Comparison of ENCODE assay signal across 9 mouse cellular contexts in the genomic region with DNA sequence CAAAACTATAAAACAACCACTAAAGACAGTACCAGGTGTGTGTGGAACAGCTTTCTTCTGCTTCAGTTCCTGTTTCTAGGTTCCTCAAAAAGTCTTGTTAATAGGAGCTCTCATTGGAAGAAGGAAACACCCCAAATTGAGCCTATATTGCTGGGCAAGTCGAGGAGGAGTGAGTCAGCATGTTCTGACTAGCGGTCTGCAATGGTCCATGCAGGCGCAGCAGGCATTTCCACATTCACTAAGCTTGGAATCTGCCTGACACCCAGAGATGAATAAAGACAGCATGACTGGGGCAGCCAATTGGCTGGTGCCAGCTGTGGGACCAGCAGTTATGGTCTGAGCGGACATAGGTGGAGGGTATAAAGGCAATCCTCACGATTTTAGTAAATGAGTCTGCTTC. TPM values are rescaled to one million over a fixed set of nuclear protein-coding genes. Genes with fewer than 3 reads are reported as not detected.
DNase-seq lines count a peak whose midpoint lies in the region; ATAC-seq and TF ChIP-seq lines count a peak whose summit lies in the region.
"Had no signal": no experiment of that assay in that cellular context is flagged by ENCODE, and none has a peak within 500 bp of the region (broad histone marks: within the 10 kb centered on the region; RNA-seq: fewer than 3 reads in every experiment).

No protein-coding gene starts in this region.

- H3K79me2 ChIP-seq in MEL (ENCODE audit: control insufficient read depth, insufficient read depth, low read length, poor library complexity) = no peaks in the 10 kb centered on the region

- no peaks in the 10 kb centered on the region for H3K9me3 ChIP-seq in MEL (replicated peaks; ENCODE audit: insufficient read depth, low read length)
- H3K9me3 ChIP-seq in heart, postnatal 0 days (replicated peaks; ENCODE audit: control insufficient read depth, low read length) = no peaks in the 10 kb centered on the region

- peak overlapping the region; percentile 42 for H3K4me2 ChIP-seq in heart, postnatal 0 days (ENCODE audit: low read depth, low read length)

- no peak for TF ChIP-seq POLR2A in MEL (IDR thresholded peaks at IDR 0.05; ENCODE audit: control insufficient read depth in 1 of 2, insufficient read depth in 1 of 2, low read depth in 1 of 2, low read length in 2 of 2, poor library complexity in 1 of 2)

- peak overlapping the region; percentile 48; the same call in 1 of the 2 replicates for H3K27ac ChIP-seq in MEL (ENCODE audit: control insufficient read depth, low read depth, low read length)
- no peak overlapping the region for H3K27ac ChIP-seq in heart, postnatal 0 days (ENCODE audit: low read depth)

- H3K4me3 ChIP-seq in MEL (ENCODE audit: control insufficient read depth in 1 of 2, insufficient read depth in 1 of 2, low read depth in 2 of 2, low read length in 2 of 2) = peak overlapping the region; percentile 33 to 37; a peak in 3 of 4 replicates
- H3K4me3 ChIP-seq in heart, postnatal 0 days (ENCODE audit: low read depth, low read length) = no peak overlapping the region
- H3K4me3 ChIP-seq: myocyte had no signal

- no peak for ATAC-seq in heart, postnatal 0 days (ENCODE audit: insufficient read depth, low read depth)
- ATAC-seq: forebrain, postnatal 0 days had no signal

- peaks cover 0 to 17% of the 10 kb centered on the region in 2 experiments; a peak in 2 of 4 replicates for H3K36me3 ChIP-seq in MEL (ENCODE audit: control insufficient read depth in 1 of 2, insufficient read depth in 2 of 2, low read length in 2 of 2)
- H3K36me3 ChIP-seq in heart, postnatal 0 days (replicated peaks; ENCODE audit: control insufficient read depth, insufficient read depth, low read length) = no peaks in the 10 kb centered on the region

- no peak for TF ChIP-seq CTCF in MEL (IDR thresholded peaks at IDR 0.05 in 2 of 3, conservative IDR thresholded peaks at IDR 0.05 in 1 of 3; ENCODE audit: control insufficient read depth in 1 of 3, insufficient read depth in 1 of 3, low read depth in 2 of 3, low read length in 3 of 3, poor library complexity in 1 of 3, severe bottlenecking in 1 of 3)
- no peak for TF ChIP-seq CTCF in heart, postnatal 0 days (IDR thresholded peaks at IDR 0.05; ENCODE audit: low read depth)

- peak in 1 of 2 experiments; percentile 53; a peak in 2 of 4 replicates for TF ChIP-seq EP300 in MEL (IDR thresholded peaks at IDR 0.05; ENCODE audit: low read depth in 1 of 2, low read length in 2 of 2)
- TF ChIP-seq EP300 in heart, postnatal 0 days (IDR thresholded peaks at IDR 0.05; ENCODE audit: low read depth) = no peak

- TF ChIP-seq RAD21 in MEL (IDR thresholded peaks at IDR 0.05; ENCODE audit: low read depth, low read length) = no peak

- H3K9ac ChIP-seq in MEL (ENCODE audit: control insufficient read depth, low read depth, low read length, poor library complexity, severe bottlenecking) = peak overlapping the region; percentile 35
- no peak overlapping the region for H3K9ac ChIP-seq in heart, postnatal 0 days (replicated peaks; ENCODE audit: low read depth, low read length)
- H3K9ac ChIP-seq: forebrain, postnatal 0 days had no signal

- no peaks in the 10 kb centered on the region; a peak in 1 of 4 replicates for H3K27me3 ChIP-seq in MEL (ENCODE audit: control insufficient read depth in 1 of 2, insufficient read depth in 2 of 2, low read length in 2 of 2)
- H3K27me3 ChIP-seq in heart, postnatal 0 days (ENCODE audit: control insufficient read depth, insufficient read depth, low read length) = no peaks in the 10 kb centered on the region

- peak; percentile 14 for DNase-seq in kidney, adult 9 months
- DNase-seq in kidney, postnatal 10 days = no peak
- DNase-seq in MEL (ENCODE audit: low read depth, low spot score) = peak; percentile 87
- DNase-seq in heart, postnatal 0 days (ENCODE audit: low spot score) = no peak
- peak; percentile 14 for DNase-seq in naive thymus-derived CD4-positive, alpha-beta T cell, adult 2 months (ENCODE audit: low read depth)
- DNase-seq in embryo, embryonic 10 days (ENCODE audit: low spot score) = no peak
- DNase-seq in ovary, postnatal 10 days (ENCODE audit: low spot score) = no peak
- DNase-seq: forebrain, postnatal 0 days had no signal

- peaks cover 9 to 16% of the 10 kb centered on the region in 2 experiments for H3K4me1 ChIP-seq in MEL (ENCODE audit: control insufficient read depth in 1 of 2, insufficient read depth in 2 of 2, low read length in 2 of 2)
- no peaks in the 10 kb centered on the region for H3K4me1 ChIP-seq in heart, postnatal 0 days (ENCODE audit: control insufficient read depth, insufficient read depth)

- WGBS in heart, postnatal 0 days = 66% methylated on average over 5 of the region's 5 CpGs

TF ChIP-seq in MEL, 35 proteins besides CTCF, POLR2A, EP300 and RAD21:
- TF ChIP-seq MEF2A (IDR thresholded peaks at IDR 0.05; ENCODE audit: extremely low read depth, insufficient replicate concordance, low read depth, low read length, poor library complexity, severe bottlenecking) = no peak
- TF ChIP-seq SIN3A (IDR thresholded peaks at IDR 0.05; ENCODE audit: low read length) = 0 out of 2 replicates have a peak, but pooled peaks have one; percentile 28
- no peak for TF ChIP-seq MAZ (IDR thresholded peaks at IDR 0.05; ENCODE audit: low read depth, low read length)
- no peak for TF ChIP-seq TBP (IDR thresholded peaks at IDR 0.05; ENCODE audit: low read depth, low read length)
- no peak for TF ChIP-seq JUND (IDR thresholded peaks at IDR 0.05; ENCODE audit: low read depth, low read length)
- TF ChIP-seq ZMIZ1 (IDR thresholded peaks at IDR 0.05; ENCODE audit: low read depth, low read length) = no peak
- no peak for TF ChIP-seq MYC (IDR thresholded peaks at IDR 0.05; ENCODE audit: low read depth, low read length)
- TF ChIP-seq ETS1 (IDR thresholded peaks at IDR 0.05; ENCODE audit: low read depth, low read length) = 0 out of 2 replicates have a peak, but pooled peaks have one; percentile 30
- TF ChIP-seq E2F4 (IDR thresholded peaks at IDR 0.05; ENCODE audit: borderline replicate concordance, low read depth, low read length) = no peak
- no peak for TF ChIP-seq POLR2AphosphoS2 (IDR thresholded peaks at IDR 0.05; ENCODE audit: low read length)
- TF ChIP-seq MXI1 (IDR thresholded peaks at IDR 0.05; ENCODE audit: low read depth, low read length) = no peak
- TF ChIP-seq GABPA (IDR thresholded peaks at IDR 0.05; ENCODE audit: low read depth, low read length) = 0 out of 2 replicates have a peak, but pooled peaks have one; percentile 64
- TF ChIP-seq ZKSCAN1 (IDR thresholded peaks at IDR 0.05; ENCODE audit: low read depth, low read length) = no peak
- 0 out of 2 replicates have a peak, but pooled peaks have one; percentile 32 for TF ChIP-seq MAX (IDR thresholded peaks at IDR 0.05; ENCODE audit: low read length)
- no peak for TF ChIP-seq MAFK (IDR thresholded peaks at IDR 0.05; ENCODE audit: borderline replicate concordance, low read depth, low read length)
- TF ChIP-seq CHD1 (IDR thresholded peaks at IDR 0.05; ENCODE audit: low read depth, low read length) = no peak
- TF ChIP-seq KAT2A (conservative IDR thresholded peaks at IDR 0.05; ENCODE audit: low read depth, low read length) = no peak
- TF ChIP-seq BHLHE40 (IDR thresholded peaks at IDR 0.05; ENCODE audit: borderline replicate concordance, low read depth, low read length) = no peak
- no peak for TF ChIP-seq USF2 (IDR thresholded peaks at IDR 0.05; ENCODE audit: borderline replicate concordance in 1 of 2, insufficient read depth in 1 of 2, low read depth in 1 of 2, low read length in 2 of 2)
- no peak for TF ChIP-seq ELF1 (IDR thresholded peaks at IDR 0.05; ENCODE audit: low read depth, low read length)
- TF ChIP-seq ZC3H11A (IDR thresholded peaks at IDR 0.05; ENCODE audit: low read depth, low read length) = no peak
- TF ChIP-seq USF1 (IDR thresholded peaks at IDR 0.05; ENCODE audit: low read depth, low read length) = no peak
- no peak for TF ChIP-seq SMC3 (IDR thresholded peaks at IDR 0.05; ENCODE audit: low read depth, low read length)
- TF ChIP-seq GATA1 (IDR thresholded peaks at IDR 0.05; ENCODE audit: low read depth, low read length) = no peak
- no peak for TF ChIP-seq NELFE (IDR thresholded peaks at IDR 0.05; ENCODE audit: low read depth, low read length)
- no peak for TF ChIP-seq MYB (IDR thresholded peaks at IDR 0.05; ENCODE audit: low read depth, low read length)
- TF ChIP-seq UBTF (IDR thresholded peaks at IDR 0.05; ENCODE audit: borderline replicate concordance, insufficient read depth, low read depth, low read length) = no peak
- TF ChIP-seq NRF1 (IDR thresholded peaks at IDR 0.05; ENCODE audit: insufficient read depth, low read depth, low read length, poor library complexity, severe bottlenecking) = no peak
TF ChIP-seq in MEL: peak in this region for 4.

RNA-seq across cellular contexts. Expression of gene Pde12, which starts 6.1 kb away (rescaled TPM):
- total RNA-seq in MEL (2012; rRNA removed) = 15.7 and 18.0 TPM in 2 replicates
- polyA plus RNA-seq in MEL (2012; ENCODE audit: insufficient read depth in 1 of 2, insufficient read length in 2 of 2, low read depth in 1 of 2, low replicate concordance in 2 of 2, missing spikeins in 1 of 2) = 10 to 100 TPM in 1 of 2 experiments, not detected in 1; 19.8 TPM
- 9.4 and 12.0 TPM in 2 replicates for total RNA-seq in heart, postnatal 0 days (2014; rRNA removed; ENCODE audit: low replicate concordance)
- 4.3 and 4.9 TPM in 2 replicates for polyA plus RNA-seq in heart, postnatal 0 days (2015; fragmentation: Nextera tagmentation; extraction: Ambion mirVana)

RNA-seq across cellular contexts. Expression of gene Dnah12, which starts 17.3 kb away (rescaled TPM):
- 0.04 and 0.10 TPM in 2 replicates for total RNA-seq in MEL (2012; rRNA removed)
- under 1 TPM in 1 of 2 experiments, not detected in 1; 0.10 TPM for polyA plus RNA-seq in MEL (2012; ENCODE audit: insufficient read depth in 1 of 2, insufficient read length in 2 of 2, low read depth in 1 of 2, low replicate concordance in 2 of 2, missing spikeins in 1 of 2)
- total RNA-seq in heart, postnatal 0 days (2014; rRNA removed; ENCODE audit: low replicate concordance) = 6.3 TPM in 1 of 2 replicates, not detected in the other
- polyA plus RNA-seq in heart, postnatal 0 days (2015; fragmentation: Nextera tagmentation; extraction: Ambion mirVana) = 0.05 TPM in 1 of 2 replicates, not detected in the other
- polyA plus RNA-seq: myocyte had no signal

RNA-seq across cellular contexts. Expression of gene Arf4, which starts 37.9 kb away (rescaled TPM):
- 50.9 and 51.5 TPM in 2 replicates for total RNA-seq in MEL (2012; rRNA removed)
- polyA plus RNA-seq in MEL (2012; ENCODE audit: insufficient read depth in 1 of 2, insufficient read length in 2 of 2, low read depth in 1 of 2, low replicate concordance in 2 of 2, missing spikeins in 1 of 2) = 10 to 100 TPM in 1 of 2 experiments, not detected in 1; 87.6 TPM
- 104 and 119 TPM in 2 replicates for total RNA-seq in heart, postnatal 0 days (2014; rRNA removed; ENCODE audit: low replicate concordance)
- polyA plus RNA-seq in heart, postnatal 0 days (2015; fragmentation: Nextera tagmentation; extraction: Ambion mirVana) = 264 and 270 TPM in 2 replicates

Comparison
In these comparisons a context has a peak if more than half of its experiments do, and no peak if none do; other contexts are left out.
1. DNase-seq: peak in kidney, adult 9 months (single experiment), MEL (single experiment) and naive thymus-derived CD4-positive, alpha-beta T cell, adult 2 months (single experiment); none in kidney, postnatal 10 days (single experiment), heart, postnatal 0 days (single experiment), embryo, embryonic 10 days (single experiment) and ovary, postnatal 10 days (single experiment).